Mouse (Mus musculus): ENCODE results near the gene Ppp1r18. TPM values are rescaled to one million over a fixed set of nuclear protein-coding genes. Genes with fewer than 3 reads are reported as not detected.

Gene Ppp1r18
- total and polyA plus RNA-seq, 2 experiments from 2014 or later: 14.1 to 33.0 TPM

DNA sequence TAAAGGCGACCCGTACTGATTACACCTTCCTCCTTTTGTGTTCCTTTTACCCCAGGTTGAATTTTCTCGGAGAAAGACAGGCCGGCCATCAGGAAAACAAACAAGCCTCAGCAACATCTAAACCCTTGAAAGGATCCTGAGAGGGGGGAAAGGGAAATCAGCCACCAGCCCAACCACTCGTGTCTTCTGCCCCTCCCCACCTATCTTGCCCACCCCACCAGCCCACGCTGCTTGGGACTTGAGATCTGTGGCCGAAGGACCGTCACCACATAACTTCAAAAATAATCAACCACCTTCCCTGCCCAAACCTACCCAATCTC lies 51.7 kb downstream of the Ppp1r18 start:
- 1% methylated on average over 8 of the region's 8 CpGs for WGBS
- no peak for ATAC-seq (ENCODE audit: low FRiP score)
- H3K27me3 ChIP-seq (ENCODE audit: insufficient read depth, low read length): no peaks in the 10 kb centered on the region

DNA sequence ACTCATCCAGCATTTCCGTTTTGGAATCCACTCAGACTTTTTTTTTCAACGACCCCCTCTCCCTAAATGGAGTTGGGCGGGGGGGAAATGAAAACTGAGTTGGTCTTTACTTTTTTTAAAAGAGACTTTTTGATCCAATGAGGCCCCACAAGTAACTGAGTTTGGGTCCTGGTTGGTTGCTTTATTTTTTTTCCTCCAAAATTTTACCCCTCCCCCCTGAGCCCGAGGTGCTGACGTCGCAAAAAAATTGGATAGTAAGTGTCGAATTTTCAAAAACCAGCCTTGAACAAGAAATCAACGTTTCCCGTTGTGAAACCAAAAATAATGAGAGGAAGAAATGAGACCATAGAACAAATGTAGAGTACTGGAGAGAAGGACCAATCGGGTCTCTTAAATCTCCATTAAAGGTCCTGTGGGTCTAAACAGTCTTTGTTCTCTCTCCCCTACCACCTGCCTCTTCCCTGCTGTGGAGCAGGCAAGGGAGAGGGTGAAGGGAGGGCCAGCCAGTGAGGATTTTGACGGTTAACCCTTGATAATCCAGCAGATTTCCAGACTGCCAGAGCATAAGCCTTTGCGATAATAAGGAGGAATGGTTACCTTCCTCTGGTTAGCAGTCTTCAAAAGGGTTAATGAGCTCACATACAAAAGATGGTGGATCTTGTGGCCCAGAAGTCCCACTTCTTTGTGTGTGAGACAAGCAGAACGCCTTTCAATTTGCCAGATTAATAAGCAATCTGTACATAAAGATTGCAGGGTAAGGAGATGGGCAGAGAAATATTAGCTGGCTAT lies 52.3 kb downstream of the Ppp1r18 start:
- peak; percentile 25 for ATAC-seq (ENCODE audit: low FRiP score)
- peaks cover 11% of the 10 kb centered on the region; the same call in 1 of the 2 replicates for H3K4me1 ChIP-seq (ENCODE audit: insufficient read depth, low read length)
- H3K36me3 ChIP-seq (ENCODE audit: insufficient read depth, low read length): no peaks in the 10 kb centered on the region
- peak overlapping the region; percentile 98 for H3K27ac ChIP-seq (ENCODE audit: low read depth, low read length)
- H3K9me3 ChIP-seq (ENCODE audit: low read length): no peaks in the 10 kb centered on the region
- under 1% methylated on average over 13 of the region's 13 CpGs for WGBS
- TF ChIP-seq CTCF (IDR thresholded peaks at IDR 0.05): no peak
- H3K27me3 ChIP-seq (ENCODE audit: insufficient read depth, low read length): no peaks in the 10 kb centered on the region
- DNase-seq (ENCODE audit: low spot score): peak; percentile 94
- peak overlapping the region; percentile 64 for H3K4me2 ChIP-seq (ENCODE audit: low read depth, low read length, poor library complexity, severe bottlenecking)
- H3K9ac ChIP-seq (replicated peaks; ENCODE audit: low read length, poor library complexity, severe bottlenecking): peak overlapping the region; percentile 91
- peak overlapping the region; percentile 49 for H3K4me3 ChIP-seq (ENCODE audit: low read depth, low read length)

More for the DNA sequence above, 51.7 kb downstream of the Ppp1r18 start:
- Histone ChIP-seq H3K36me3 (ENCODE audit: insufficient read depth, low read length) (no peaks in the 10 kb centered on the region), H3K4me2 (ENCODE audit: low read depth, low read length, poor library complexity, severe bottlenecking) (peak overlapping the region; percentile 64), H3K4me3 (ENCODE audit: low read depth, low read length) (peak overlapping the region; percentile 49), H3K27ac (ENCODE audit: low read depth, low read length) (peak overlapping the region; percentile 98), H3K4me1 (ENCODE audit: insufficient read depth, low read length) (peaks cover 11% of the 10 kb centered on the region; the same call in 1 of the 2 replicates), H3K9me3 (ENCODE audit: low read length) (no peaks in the 10 kb centered on the region), H3K9ac (replicated peaks; ENCODE audit: low read length, poor library complexity, severe bottlenecking) (peak overlapping the region; percentile 91)
- no peak for DNase-seq (ENCODE audit: low spot score)
- TF ChIP-seq CTCF (IDR thresholded peaks at IDR 0.05): no peak

DNA sequence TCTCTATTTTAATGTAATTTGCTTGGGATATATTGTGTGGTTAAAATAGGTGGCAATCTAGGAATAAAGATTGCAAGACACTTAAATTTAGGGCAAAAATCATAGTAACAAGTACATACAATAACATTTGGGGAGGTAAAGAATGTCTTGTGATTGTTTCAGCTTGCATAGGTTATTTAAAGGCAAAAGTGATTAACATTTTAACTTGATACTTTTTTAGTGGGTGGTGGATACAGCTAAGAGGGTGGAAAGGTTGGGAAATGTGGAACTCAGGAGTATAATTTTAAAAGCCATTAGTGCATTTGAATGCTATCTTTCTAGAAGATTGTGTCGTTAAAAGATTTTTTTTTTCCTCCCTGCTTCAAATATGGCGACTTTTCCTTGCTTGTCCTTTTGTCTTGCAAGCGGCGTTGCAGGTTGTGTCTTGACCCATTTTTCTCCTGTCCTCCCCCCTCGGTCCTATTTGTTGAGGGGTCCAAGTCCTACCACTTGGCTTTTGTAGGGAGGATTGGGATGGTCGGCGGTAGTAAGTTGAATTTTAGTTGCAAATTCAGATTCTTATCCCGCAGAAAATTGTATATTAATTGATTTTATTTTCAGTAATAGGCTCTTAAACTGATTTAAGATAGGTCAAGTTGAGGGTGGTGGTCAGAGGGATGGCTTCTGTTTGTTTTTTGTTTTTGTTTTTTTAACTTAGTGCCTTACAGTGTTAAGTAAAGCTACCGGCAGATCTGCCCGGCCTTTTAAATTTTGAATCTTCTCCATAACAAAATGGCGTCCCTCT lies 53.1 kb downstream of the Ppp1r18 start:
- H3K9ac ChIP-seq (replicated peaks; ENCODE audit: low read length, poor library complexity, severe bottlenecking): peak overlapping the region; percentile 91
- no peaks in the 10 kb centered on the region for H3K27me3 ChIP-seq (ENCODE audit: insufficient read depth, low read length)
- H3K27ac ChIP-seq (ENCODE audit: low read depth, low read length): peak overlapping the region; percentile 98
- H3K4me1 ChIP-seq (ENCODE audit: insufficient read depth, low read length): peaks cover 11% of the 10 kb centered on the region; the same call in 1 of the 2 replicates
- H3K36me3 ChIP-seq (ENCODE audit: insufficient read depth, low read length): peaks cover 3% of the 10 kb centered on the region; the same call in 1 of the 2 replicates
- peak overlapping the region; percentile 64 for H3K4me2 ChIP-seq (ENCODE audit: low read depth, low read length, poor library complexity, severe bottlenecking)
- peak overlapping the region; percentile 49 for H3K4me3 ChIP-seq (ENCODE audit: low read depth, low read length)
- under 1% methylated on average over 11 of the region's 11 CpGs for WGBS
- no peak for TF ChIP-seq CTCF (IDR thresholded peaks at IDR 0.05)
- no peak for ATAC-seq (ENCODE audit: low FRiP score)
- DNase-seq (ENCODE audit: low spot score): peak; percentile 80
- no peaks in the 10 kb centered on the region for H3K9me3 ChIP-seq (ENCODE audit: low read length)

DNA sequence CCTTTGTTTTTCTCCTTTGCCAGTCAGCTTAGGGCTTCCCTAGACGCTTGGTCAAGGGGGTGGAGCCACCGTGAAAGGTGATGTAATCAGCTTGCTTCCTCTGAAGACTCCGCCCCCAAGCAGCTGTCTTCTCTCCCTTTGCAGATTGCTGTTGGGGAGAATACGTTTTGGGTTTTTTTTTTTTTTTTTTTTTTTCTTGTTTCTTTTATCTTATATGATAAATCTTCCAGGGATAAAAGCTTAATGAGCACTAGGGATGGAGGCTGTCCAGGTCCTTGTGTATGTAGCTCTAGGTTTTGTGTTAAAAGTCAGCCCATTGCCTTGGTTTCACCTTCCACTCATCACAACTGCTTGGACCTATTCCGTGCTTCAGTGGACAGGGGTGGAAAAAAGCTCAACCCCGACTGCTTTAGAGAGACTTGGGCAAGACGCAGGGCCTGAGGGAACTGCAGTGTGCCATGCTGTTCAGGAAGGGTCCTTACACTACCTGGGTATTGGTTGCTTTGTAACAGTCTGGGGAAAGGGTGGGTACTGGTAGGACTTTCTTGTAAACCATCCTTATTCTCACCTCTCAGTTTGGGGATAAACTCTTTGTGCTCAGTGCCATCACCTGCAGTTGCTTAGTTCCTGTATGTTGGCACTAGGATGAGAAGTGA lies 53.8 kb downstream of the Ppp1r18 start:
- no peaks in the 10 kb centered on the region for H3K27me3 ChIP-seq (ENCODE audit: insufficient read depth, low read length)
- H3K4me1 ChIP-seq (ENCODE audit: insufficient read depth, low read length): peaks cover 11% of the 10 kb centered on the region; the same call in 1 of the 2 replicates
- peak; percentile 99 for DNase-seq (ENCODE audit: low spot score)
- whole genome bisulfite sequencing: 1% methylated on average over 7 of the region's 7 CpGs
- peak overlapping the region; percentile 49 for H3K4me3 ChIP-seq (ENCODE audit: low read depth, low read length)
- H3K9me3 ChIP-seq (ENCODE audit: low read length): no peaks in the 10 kb centered on the region
- peak overlapping the region; percentile 91 for H3K9ac ChIP-seq (replicated peaks; ENCODE audit: low read length, poor library complexity, severe bottlenecking)
- H3K4me2 ChIP-seq (ENCODE audit: low read depth, low read length, poor library complexity, severe bottlenecking): peak overlapping the region; percentile 64
- peak overlapping the region; percentile 98 for H3K27ac ChIP-seq (ENCODE audit: low read depth, low read length)
- TF ChIP-seq CTCF (IDR thresholded peaks at IDR 0.05): no peak
- peaks cover 9% of the 10 kb centered on the region for H3K36me3 ChIP-seq (ENCODE audit: insufficient read depth, low read length)
- ATAC-seq (ENCODE audit: low FRiP score): peak; percentile 55

DNA sequence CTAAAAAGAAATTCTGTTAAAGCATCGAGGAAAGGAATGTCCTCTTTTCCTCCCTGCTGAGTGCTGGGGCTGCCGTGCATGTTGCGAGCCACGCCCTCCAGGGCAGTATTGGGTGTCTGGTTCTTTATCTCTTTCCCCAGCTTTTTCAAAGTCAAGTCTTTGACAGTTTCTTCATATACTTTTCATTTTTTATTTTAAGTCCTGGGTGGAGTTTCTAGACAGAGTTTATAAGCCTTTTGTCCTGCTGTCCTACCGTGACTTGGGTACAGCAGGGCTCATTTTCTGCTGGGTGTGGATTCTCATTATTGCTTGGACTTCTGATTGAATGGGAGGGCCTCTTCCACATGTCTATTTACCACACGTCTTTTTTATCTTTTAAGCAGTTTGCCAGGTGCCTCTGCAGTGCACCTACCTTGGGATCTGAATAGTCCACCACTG lies 54.5 kb downstream of the Ppp1r18 start:
- H3K36me3 ChIP-seq (ENCODE audit: insufficient read depth, low read length): peaks cover 16% of the 10 kb centered on the region
- peak overlapping the region; percentile 48; the same call in 1 of the 2 replicates for H3K9ac ChIP-seq (replicated peaks; ENCODE audit: low read length, poor library complexity, severe bottlenecking)
- TF ChIP-seq CTCF (IDR thresholded peaks at IDR 0.05): no peak
- H3K27me3 ChIP-seq (ENCODE audit: insufficient read depth, low read length): no peaks in the 10 kb centered on the region
- ATAC-seq (ENCODE audit: low FRiP score) (no peak), DNase-seq (ENCODE audit: low spot score) (no peak)
- peaks cover 11% of the 10 kb centered on the region; the same call in 1 of the 2 replicates for H3K4me1 ChIP-seq (ENCODE audit: insufficient read depth, low read length)
- peak overlapping the region; percentile 64 for H3K4me2 ChIP-seq (ENCODE audit: low read depth, low read length, poor library complexity, severe bottlenecking)
- peak overlapping the region; percentile 98 for H3K27ac ChIP-seq (ENCODE audit: low read depth, low read length)
- H3K4me3 ChIP-seq (ENCODE audit: low read depth, low read length): peak overlapping the region; percentile 49
- WGBS: 28% methylated on average over 6 of the region's 6 CpGs
- H3K9me3 ChIP-seq (ENCODE audit: low read length): no peaks in the 10 kb centered on the region
